Mouse (Mus musculus) stomach, embryonic 14.5 days (tissue): ENCODE measurements at regions not wholly inside any gene's neighbourhood (a gene's known extent, or its start where the extent isn't known, plus 50 kb on each side); places are given as distances from the start of the nearest gene placed in this dataset.

Source experiments
- ATAC-seq: fragments of 200-750 bp; cut with Nextera tagmentation; 2 replicates; pipeline ENCODE4 v1.8.0; 2017; ENCODE audit warnings: low read depth, moderate TSS enrichment; ENCODE audit not compliant: insufficient number of reproducible peaks, insufficient read depth, low FRiP score
- H3K27ac ChIP-seq: fragments of 300-500 bp; sonication (generic); 2 replicates; pipeline ENCODE4 v1.5.1; 2014; ENCODE audit warnings: mild to moderate bottlenecking, low read length, moderate library complexity, mixed read lengths
- H3K27me3 ChIP-seq: fragments of 300-500 bp; sonication (generic); 2 replicates; pipeline ENCODE4 v1.6.1; 2014; ENCODE audit warnings: low read length, control low read depth, mixed read lengths; ENCODE audit not compliant: control insufficient read depth, insufficient read depth
- H3K36me3 ChIP-seq: fragments of 300-500 bp; sonication (generic); 2 replicates; pipeline ENCODE4 v1.6.1; 2014; ENCODE audit warnings: mild to moderate bottlenecking, control low read depth, low read length, moderate library complexity, mixed read lengths; ENCODE audit not compliant: control insufficient read depth, insufficient read depth
- H3K4me1 ChIP-seq: fragments of 300-500 bp; sonication (generic); 2 replicates; pipeline ENCODE4 v1.6.1; 2014; ENCODE audit warnings: low read length, control low read depth, mixed read lengths; ENCODE audit not compliant: control insufficient read depth, insufficient read depth
- H3K4me2 ChIP-seq: fragments of 300-500 bp; sonication (generic); replicated peaks from 2 replicates; pipeline ENCODE4 v1.6.1; 2014; ENCODE audit warnings: low read depth, low read length, control low read depth
- H3K4me3 ChIP-seq: fragments of 300-500 bp; sonication (generic); 2 replicates; pipeline ENCODE4 v1.5.1; 2014; ENCODE audit warnings: low read depth, low read length, control low read depth
- H3K9ac ChIP-seq: fragments of 300-500 bp; sonication (generic); replicated peaks from 2 replicates; pipeline ENCODE4 v1.6.1; 2014; ENCODE audit warnings: low read depth, mild to moderate bottlenecking, control low read depth, low read length, moderate library complexity, mixed read lengths
- H3K9me3 ChIP-seq: fragments of 300-500 bp; sonication (generic); 2 replicates; pipeline ENCODE4 v1.6.1; 2016; ENCODE audit warnings: low read depth, low read length, control low read depth; ENCODE audit not compliant: control insufficient read depth
- WGBS: fragments of 180-500 bp; shearing (Covaris S2); extraction: QIAGEN DNeasy Blood & Tissue Kit; methylation state at CpG from one replicate; pipeline ENCODE4 v1.1.7; 2014; 5-methylcytosine and 5-hydroxymethylcytosine counted together

GRCm38 (mm10) chr10:9457222-9457621 is 217.8 kb downstream of the Samd5 start:
- Histone ChIP-seq H3K36me3 (no peaks in the 10 kb centered on the region), H3K4me1 (no peaks in the 10 kb centered on the region), H3K27ac (no peak overlapping the region), H3K9ac (no peak overlapping the region), H3K27me3 (no peaks in the 10 kb centered on the region), H3K4me2 (no peak overlapping the region), H3K9me3 (no peaks in the 10 kb centered on the region), H3K4me3 (no peak overlapping the region)
- ATAC-seq, result no peak
- WGBS, result 95% methylated on average over 1 of the region's 1 CpGs

DNA sequence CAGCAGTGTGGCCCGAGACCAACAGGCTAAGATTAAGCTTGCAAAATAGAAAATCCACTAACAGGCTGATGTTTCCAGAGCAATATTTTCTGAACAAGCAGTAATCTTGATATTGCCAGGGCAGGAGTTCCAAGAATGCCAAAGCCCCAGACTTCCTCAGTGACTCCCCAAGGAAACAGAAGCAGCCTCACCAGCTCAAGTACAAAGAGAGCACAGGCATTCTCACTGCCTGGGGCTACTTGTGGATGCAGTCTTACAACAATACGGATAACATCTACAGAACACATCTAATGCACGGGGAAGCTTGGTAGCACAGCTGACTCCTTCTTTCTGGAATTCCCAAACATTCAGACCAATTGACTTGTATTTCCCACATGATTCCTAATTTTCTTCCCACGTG is 235.9 kb downstream of the Samd5 start:
- WGBS, result 40% methylated on average over 4 of the region's 4 CpGs
- H3K27me3 ChIP-seq, result no peaks in the 10 kb centered on the region
- no peaks in the 10 kb centered on the region for H3K36me3 ChIP-seq
- H3K4me1 ChIP-seq, result no peaks in the 10 kb centered on the region
- H3K27ac ChIP-seq, result no peak overlapping the region
- H3K4me2 ChIP-seq, result no peak overlapping the region
- no peak overlapping the region for H3K4me3 ChIP-seq
- ATAC-seq, result no peak
- H3K9me3 ChIP-seq, result no peaks in the 10 kb centered on the region
- H3K9ac ChIP-seq, result no peak overlapping the region

- no peaks in the 10 kb centered on the region for H3K27me3 ChIP-seq
- no peak for ATAC-seq
- no peak overlapping the region for H3K9ac ChIP-seq
- H3K4me2 ChIP-seq, result no peak overlapping the region
- no peak overlapping the region for H3K4me3 ChIP-seq
- 52% methylated on average over 4 of the region's 4 CpGs for WGBS
- H3K4me1 ChIP-seq, result no peaks in the 10 kb centered on the region
- no peaks in the 10 kb centered on the region for H3K9me3 ChIP-seq
- no peaks in the 10 kb centered on the region for H3K36me3 ChIP-seq
- no peak overlapping the region for H3K27ac ChIP-seq
Measured at GRCm38 (mm10) chr10:9438366-9438765, 236.6 kb downstream of the Samd5 start.

DNA sequence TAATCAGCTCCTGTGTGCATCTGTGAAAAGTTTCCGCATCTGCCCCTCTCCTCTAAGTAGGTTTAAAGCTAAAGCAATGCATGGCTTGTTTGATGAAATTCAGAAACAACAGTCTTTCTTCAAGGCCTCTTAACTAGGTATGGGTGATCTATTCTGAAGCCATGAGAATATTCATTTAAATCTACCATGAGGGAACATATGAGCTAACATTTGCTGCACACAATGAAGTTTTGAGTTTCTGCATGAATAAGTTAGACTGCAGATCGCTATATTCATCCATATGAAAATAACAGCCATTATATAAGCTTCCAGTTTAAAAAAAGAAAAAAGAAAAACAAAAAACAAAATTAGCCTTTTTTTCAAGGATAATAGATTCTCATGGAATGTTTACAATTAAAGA is 245.9 kb downstream of the Samd5 start:
- WGBS, result 86% methylated on average over 2 of the region's 2 CpGs
- Histone ChIP-seq H3K36me3 (no peaks in the 10 kb centered on the region), H3K9me3 (no peaks in the 10 kb centered on the region), H3K9ac (no peak overlapping the region), H3K4me2 (no peak overlapping the region), H3K27ac (no peak overlapping the region), H3K4me3 (no peak overlapping the region), H3K4me1 (no peaks in the 10 kb centered on the region), H3K27me3 (no peaks in the 10 kb centered on the region)
- no peak for ATAC-seq

GRCm38 (mm10) chr10:9420741-9421140 is 254.3 kb downstream of the Samd5 start:
- 76% methylated on average over 4 of the region's 4 CpGs for WGBS
- Histone ChIP-seq H3K4me2 (no peak overlapping the region), H3K4me1 (no peaks in the 10 kb centered on the region), H3K9me3 (no peaks in the 10 kb centered on the region), H3K27ac (no peak overlapping the region), H3K36me3 (no peaks in the 10 kb centered on the region), H3K9ac (no peak overlapping the region), H3K27me3 (no peaks in the 10 kb centered on the region), H3K4me3 (no peak overlapping the region)
- ATAC-seq, result no peak

- no peak for ATAC-seq
- H3K4me2 ChIP-seq, result no peak overlapping the region
- H3K9me3 ChIP-seq, result no peaks in the 10 kb centered on the region
- no peak overlapping the region for H3K27ac ChIP-seq
- H3K36me3 ChIP-seq, result no peaks in the 10 kb centered on the region
- WGBS, result 94% methylated on average over 5 of the region's 5 CpGs
- H3K4me3 ChIP-seq, result no peak overlapping the region
- H3K4me1 ChIP-seq, result no peaks in the 10 kb centered on the region
- no peak overlapping the region for H3K9ac ChIP-seq
- H3K27me3 ChIP-seq, result no peaks in the 10 kb centered on the region
Measured at GRCm38 (mm10) chr10:9416685-9417084, 258.3 kb downstream of the Samd5 start.

- Histone ChIP-seq H3K9ac (no peak overlapping the region), H3K27me3 (no peaks in the 10 kb centered on the region), H3K4me2 (no peak overlapping the region), H3K36me3 (no peaks in the 10 kb centered on the region), H3K4me1 (no peaks in the 10 kb centered on the region), H3K27ac (no peak overlapping the region), H3K4me3 (no peak overlapping the region), H3K9me3 (no peaks in the 10 kb centered on the region)
- 77% methylated on average over 4 of the region's 4 CpGs for WGBS
- ATAC-seq, result no peak
Measured at GRCm38 (mm10) chr10:9406101-9406500, 268.9 kb downstream of the Samd5 start.

DNA sequence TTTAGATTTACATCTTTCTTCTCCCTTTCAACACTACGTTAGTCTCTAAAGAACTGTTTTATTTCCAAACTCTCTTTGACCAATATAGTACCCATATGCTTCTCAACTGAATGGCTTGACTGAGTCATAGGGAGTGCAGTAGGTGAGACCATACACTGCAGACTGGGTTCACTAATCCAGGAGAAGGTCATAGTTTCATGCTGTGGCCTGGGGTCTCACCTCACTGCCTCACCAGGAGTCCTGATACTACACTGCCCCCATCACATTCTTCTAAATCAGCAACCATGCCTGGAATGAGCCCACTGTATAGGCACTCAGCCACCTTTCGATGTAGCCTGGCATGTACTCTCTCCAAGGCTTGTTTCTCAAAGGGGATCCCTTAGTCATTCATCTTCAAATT is 269.6 kb downstream of the Samd5 start:
- no peaks in the 10 kb centered on the region for H3K27me3 ChIP-seq
- no peak overlapping the region for H3K4me2 ChIP-seq
- H3K9me3 ChIP-seq, result no peaks in the 10 kb centered on the region
- no peak for ATAC-seq
- H3K36me3 ChIP-seq, result no peaks in the 10 kb centered on the region
- H3K4me1 ChIP-seq, result no peaks in the 10 kb centered on the region
- 86% methylated on average over 2 of the region's 2 CpGs for WGBS
- H3K4me3 ChIP-seq, result no peak overlapping the region
- H3K9ac ChIP-seq, result no peak overlapping the region
- H3K27ac ChIP-seq, result no peak overlapping the region

DNA sequence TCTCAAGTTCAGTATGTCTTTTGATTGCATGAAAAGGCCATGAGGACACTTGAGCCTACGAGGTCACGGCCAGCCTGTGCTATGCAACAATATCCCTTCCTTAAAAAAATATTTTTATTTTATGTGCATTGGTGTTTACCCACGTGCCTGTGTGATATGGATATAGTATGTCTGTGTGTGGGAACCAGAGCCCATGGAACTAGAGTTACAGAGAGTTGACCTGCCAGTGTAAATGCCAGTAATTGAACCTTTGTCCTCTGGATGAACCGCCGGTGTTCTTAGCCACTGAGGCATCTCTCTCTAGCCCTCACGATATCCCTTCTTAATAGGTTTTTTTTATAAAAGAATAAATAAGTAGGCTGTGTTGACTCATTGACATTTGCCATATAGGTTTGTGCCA is 270.0 kb downstream of the Samd5 start:
- Histone ChIP-seq H3K9me3 (no peaks in the 10 kb centered on the region), H3K9ac (no peak overlapping the region), H3K36me3 (no peaks in the 10 kb centered on the region), H3K4me2 (no peak overlapping the region), H3K27me3 (no peaks in the 10 kb centered on the region), H3K27ac (no peak overlapping the region), H3K4me1 (no peaks in the 10 kb centered on the region), H3K4me3 (no peak overlapping the region)
- no peak for ATAC-seq
- 86% methylated on average over 6 of the region's 6 CpGs for WGBS
